Comparison of ENCODE assay signal across 14 mouse cellular contexts in genomic region chr8:119459724-119460123, GRCm38 (mm10). TPM values are rescaled to one million over a fixed set of nuclear protein-coding genes. Genes with fewer than 3 reads are reported as not detected.
DNase-seq lines count a peak whose midpoint lies in the region; ATAC-seq lines count a peak whose summit lies in the region.
"Had no signal": no experiment of that assay in that cellular context is flagged by ENCODE, and none has a peak within 500 bp of the region (broad histone marks: within the 10 kb centered on the region; RNA-seq: fewer than 3 reads in every experiment).

No protein-coding gene starts in this region.

- H3K36me3 ChIP-seq in lung, embryonic 16.5 days (ENCODE audit: control insufficient read depth, insufficient read depth, low read length), result no peaks in the 10 kb centered on the region
- no peaks in the 10 kb centered on the region for H3K36me3 ChIP-seq in hindbrain, embryonic 13.5 days
- no peaks in the 10 kb centered on the region for H3K36me3 ChIP-seq in neural tube, embryonic 13.5 days
- H3K36me3 ChIP-seq: limb, embryonic 12.5 days had no signal

- WGBS in lung, embryonic 16.5 days, result 21% methylated on average over 16 of the region's 16 CpGs
- WGBS in hindbrain, embryonic 13.5 days, result 22% methylated on average over 16 of the region's 16 CpGs
- WGBS in neural tube, embryonic 13.5 days, result 23% methylated on average over 16 of the region's 16 CpGs

- no peaks in the 10 kb centered on the region; the same call in none of the 2 replicates for H3K4me1 ChIP-seq in lung, embryonic 16.5 days (replicated peaks; ENCODE audit: control insufficient read depth, insufficient read depth, low read length)
- H3K4me1 ChIP-seq in hindbrain, embryonic 13.5 days (replicated peaks), result peaks cover 47% of the 10 kb centered on the region
- peaks cover 47% of the 10 kb centered on the region for H3K4me1 ChIP-seq in neural tube, embryonic 13.5 days (replicated peaks)

- no peak for ATAC-seq in lung, embryonic 16.5 days (ENCODE audit: low read depth)
- peak; percentile 46; the same call in 1 of the 2 replicates for ATAC-seq in hindbrain, embryonic 13.5 days (ENCODE audit: low FRiP score)
- peak; percentile 45 for ATAC-seq in neural tube, embryonic 13.5 days (ENCODE audit: low read depth)

- DNase-seq in embryo, embryonic 11 days, result peak; percentile 47
- DNase-seq in embryo, embryonic 9.5 days (ENCODE audit: extremely low spot score), result no peak
- no peak for DNase-seq in lung, postnatal 4 days
- no peak for DNase-seq in left cerebral cortex, adult 9 months (ENCODE audit: low spot score in 2 of 2)
- no peak for DNase-seq in kidney, adult 18-20 months
- DNase-seq: cerebellum, adult 2 months; kidney, adult 8-10 months had no signal

- no peaks in the 10 kb centered on the region for H3K27me3 ChIP-seq in lung, embryonic 16.5 days (ENCODE audit: control insufficient read depth, insufficient read depth, low read depth, low read length)
- peaks cover 9% of the 10 kb centered on the region for H3K27me3 ChIP-seq in hindbrain, embryonic 13.5 days
- peaks cover 12% of the 10 kb centered on the region for H3K27me3 ChIP-seq in neural tube, embryonic 13.5 days

- no peak overlapping the region for H3K4me2 ChIP-seq in lung, embryonic 16.5 days (ENCODE audit: low read depth, low read length)
- H3K4me2 ChIP-seq in hindbrain, embryonic 13.5 days, result peak overlapping the region; percentile 31; the same call in 1 of the 2 replicates
- peak overlapping the region; percentile 11; the same call in 1 of the 2 replicates for H3K4me2 ChIP-seq in neural tube, embryonic 13.5 days
- H3K4me2 ChIP-seq: limb, embryonic 12.5 days had no signal

- H3K27ac ChIP-seq in lung, embryonic 16.5 days (ENCODE audit: low read length), result no peak overlapping the region
- peak overlapping the region; percentile 83 for H3K27ac ChIP-seq in hindbrain, embryonic 13.5 days
- peak overlapping the region; percentile 86 for H3K27ac ChIP-seq in neural tube, embryonic 13.5 days (replicated peaks)
- H3K27ac ChIP-seq: limb, embryonic 12.5 days; macrophage had no signal

- 0 out of 2 replicates have a peak overlapping the region, but pooled peaks have one; percentile 31 for H3K9ac ChIP-seq in lung, embryonic 16.5 days (ENCODE audit: low read length)
- no peak overlapping the region; the same call in 1 of the 2 replicates for H3K9ac ChIP-seq in hindbrain, embryonic 13.5 days
- H3K9ac ChIP-seq in neural tube, embryonic 13.5 days, result no peak overlapping the region
- H3K9ac ChIP-seq: limb, embryonic 12.5 days had no signal

- no peaks in the 10 kb centered on the region for H3K9me3 ChIP-seq in lung, embryonic 16.5 days (ENCODE audit: control insufficient read depth, low read length)
- no peaks in the 10 kb centered on the region for H3K9me3 ChIP-seq in hindbrain, embryonic 13.5 days
- no peaks in the 10 kb centered on the region for H3K9me3 ChIP-seq in neural tube, embryonic 13.5 days
- H3K9me3 ChIP-seq: limb, embryonic 12.5 days had no signal

- no peak overlapping the region for H3K4me3 ChIP-seq in lung, embryonic 16.5 days (ENCODE audit: low read length)
- H3K4me3 ChIP-seq in hindbrain, embryonic 13.5 days, result no peak overlapping the region
- H3K4me3 ChIP-seq in neural tube, embryonic 13.5 days, result no peak overlapping the region
- H3K4me3 ChIP-seq: limb, embryonic 12.5 days had no signal

RNA-seq across cellular contexts. Expression of gene Necab2, which starts 13.2 kb away (rescaled TPM):
- 1.3 and 1.4 TPM in 2 replicates for polyA plus RNA-seq in lung, embryonic 16.5 days (2015; fragmentation: Nextera tagmentation; extraction: Ambion mirVana)
- polyA plus RNA-seq in hindbrain, embryonic 13.5 days (2015; fragmentation: Nextera tagmentation; extraction: Ambion mirVana), result 34.5 and 36.4 TPM in 2 replicates
- 39.6 and 41.7 TPM in 2 replicates for polyA plus RNA-seq in neural tube, embryonic 13.5 days (2015; fragmentation: Nextera tagmentation; extraction: Ambion mirVana)
- polyA plus RNA-seq: C2C12, macrophage had no signal

RNA-seq across cellular contexts. Expression of gene Osgin1, which starts 25.8 kb away (rescaled TPM):
- 1.9 and 3.2 TPM in 2 replicates for polyA plus RNA-seq in lung, embryonic 16.5 days (2015; fragmentation: Nextera tagmentation; extraction: Ambion mirVana)
- 0.08 and 0.28 TPM in 2 replicates for polyA plus RNA-seq in hindbrain, embryonic 13.5 days (2015; fragmentation: Nextera tagmentation; extraction: Ambion mirVana)
- 0.40 TPM in 1 of 2 replicates, not detected in the other for polyA plus RNA-seq in neural tube, embryonic 13.5 days (2015; fragmentation: Nextera tagmentation; extraction: Ambion mirVana)

RNA-seq across cellular contexts. Expression of gene Slc38a8, which starts 41.8 kb away (rescaled TPM):
- not detected in 2 replicates for polyA plus RNA-seq in lung, embryonic 16.5 days (2015; fragmentation: Nextera tagmentation; extraction: Ambion mirVana)
- polyA plus RNA-seq in hindbrain, embryonic 13.5 days (2015; fragmentation: Nextera tagmentation; extraction: Ambion mirVana), result not detected in 2 replicates
- not detected in 2 replicates for polyA plus RNA-seq in neural tube, embryonic 13.5 days (2015; fragmentation: Nextera tagmentation; extraction: Ambion mirVana)
- polyA plus RNA-seq: C2C12; macrophage; stomach, embryonic 16.5 days had no signal

Comparison
In these comparisons a context has a peak if more than half of its experiments do, and no peak if none do; other contexts are left out.
1. RNA of gene Necab2, which starts 13.2 kb away (polyA plus RNA-seq): 39.6 to 41.7 TPM in neural tube, embryonic 13.5 days and 34.5 to 36.4 TPM in hindbrain, embryonic 13.5 days; 1.3 to 1.4 TPM in lung, embryonic 16.5 days; every median in the first group is over 10 times any median in the second.